Mouse (Mus musculus) kidney, postnatal 4 days (tissue): ENCODE results near the gene Mrm1.
A peak's percentile ranks its signal among the peaks of the same experiment; 100 is the strongest.
"Not testable (repeated sequence)": the region's sequence is repeated elsewhere in the genome, so short reads cannot be mapped to it uniquely, and the experiment has no call there.

Experiments used
- DNase-seq, 2 experiments: peaks; one replicate each; pipeline ENCODE4 v3.0.0; 2021; ENCODE audit warnings: mixed read lengths in 2 of 2

Mrm1 gene

DNA sequence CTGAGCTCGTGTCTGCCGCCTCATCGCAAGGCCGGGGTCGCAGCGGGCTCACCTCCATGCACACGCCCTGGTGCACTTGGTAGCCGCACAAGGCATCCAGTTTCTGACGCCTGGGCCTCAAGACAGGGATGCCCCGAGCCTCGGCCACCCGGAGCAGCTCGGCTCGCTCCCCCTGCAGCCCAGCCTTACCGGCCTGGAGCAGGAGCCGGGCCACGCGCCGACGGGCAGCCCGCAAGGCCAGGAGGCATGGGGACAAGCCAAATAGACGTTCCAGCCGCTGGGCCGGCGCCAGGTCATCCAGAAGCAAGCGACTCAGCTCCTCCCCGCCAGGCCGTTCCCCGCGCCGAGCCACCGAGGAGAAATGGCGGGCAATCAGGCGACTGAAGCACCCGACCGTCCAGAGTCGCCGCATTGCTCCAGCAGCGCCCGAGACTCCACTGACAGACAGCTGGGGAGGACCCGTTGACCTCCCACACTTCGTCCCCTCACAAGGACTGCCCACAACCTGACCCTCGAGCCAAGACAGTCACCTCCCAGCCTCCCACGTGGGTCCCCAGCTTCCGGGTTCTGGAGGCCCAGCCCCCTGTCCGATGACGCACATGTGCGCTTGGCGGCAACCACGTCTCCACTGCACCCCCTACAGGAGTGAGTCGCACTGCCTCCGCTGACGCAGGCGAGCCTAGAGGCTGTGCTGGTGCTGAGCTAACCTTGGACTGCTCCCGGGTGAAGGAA is at the start of gene Mrm1:
TSS of gene Mrm1 (minus strand) at position 555 of the 732 bp plus-strand sequence.
- DNase-seq, result peak; percentile 96 to 97

DNA sequence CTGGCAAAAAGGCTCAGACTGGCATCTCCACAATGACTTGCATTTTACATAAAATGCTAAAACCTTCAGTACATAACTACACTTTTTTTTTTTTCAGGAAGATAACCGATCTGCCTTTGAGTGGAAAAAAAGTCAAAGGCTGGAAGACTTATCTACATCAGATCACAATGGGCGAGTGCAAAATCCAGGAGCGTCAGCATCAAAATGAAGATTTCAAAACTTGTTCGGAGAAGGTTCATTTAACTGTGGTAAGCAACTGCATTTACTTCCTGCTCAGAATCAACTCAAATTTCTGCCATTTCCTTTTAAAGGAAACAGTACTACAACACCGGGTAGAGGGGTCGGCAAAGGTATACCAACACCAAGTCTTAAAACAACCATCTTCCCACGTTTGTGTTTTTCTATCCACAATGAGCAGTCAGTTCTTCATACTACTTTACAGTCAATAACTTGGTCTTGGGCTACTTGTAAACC is 49.5 kb upstream of the Mrm1 start:
- no peak for DNase-seq

DNA sequence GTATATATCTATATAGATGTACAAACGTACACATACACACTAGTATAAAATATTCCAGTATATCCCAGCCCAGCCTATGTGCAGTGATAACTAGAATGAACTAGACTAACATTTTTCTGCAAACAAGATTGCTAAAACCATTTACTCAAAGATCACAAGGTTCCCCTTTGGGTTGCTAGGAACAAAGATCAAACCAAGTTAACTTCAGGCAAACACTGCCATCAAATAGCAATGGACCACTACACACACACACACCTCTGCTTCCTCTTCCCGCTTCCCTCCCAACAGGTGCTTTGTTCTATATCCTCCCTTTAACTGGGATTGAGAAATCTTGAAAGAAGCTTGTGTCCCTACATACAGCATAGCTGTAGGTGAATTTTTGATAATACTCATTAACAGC is 48.3 kb upstream of the Mrm1 start:
- no peak for DNase-seq

DNA sequence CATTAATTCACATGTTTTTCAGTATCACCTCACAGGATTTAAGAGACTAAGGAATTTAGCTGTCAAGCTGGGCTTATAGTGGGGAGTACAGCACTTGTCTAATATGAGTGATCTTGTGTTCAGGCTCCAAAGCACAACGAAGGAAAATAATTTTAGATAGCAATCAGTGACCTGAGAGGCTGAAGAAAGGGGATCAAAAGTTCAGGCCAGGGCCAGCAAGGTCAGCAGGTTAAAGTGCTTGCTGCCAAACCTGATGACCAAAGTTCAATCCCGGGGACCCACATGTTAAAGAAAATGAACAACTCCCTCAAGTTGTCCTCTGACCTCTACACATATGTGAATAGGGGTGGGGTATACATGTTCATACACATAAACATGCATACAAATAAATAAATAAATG is 46.0 kb upstream of the Mrm1 start:
- no peak for DNase-seq

DNA sequence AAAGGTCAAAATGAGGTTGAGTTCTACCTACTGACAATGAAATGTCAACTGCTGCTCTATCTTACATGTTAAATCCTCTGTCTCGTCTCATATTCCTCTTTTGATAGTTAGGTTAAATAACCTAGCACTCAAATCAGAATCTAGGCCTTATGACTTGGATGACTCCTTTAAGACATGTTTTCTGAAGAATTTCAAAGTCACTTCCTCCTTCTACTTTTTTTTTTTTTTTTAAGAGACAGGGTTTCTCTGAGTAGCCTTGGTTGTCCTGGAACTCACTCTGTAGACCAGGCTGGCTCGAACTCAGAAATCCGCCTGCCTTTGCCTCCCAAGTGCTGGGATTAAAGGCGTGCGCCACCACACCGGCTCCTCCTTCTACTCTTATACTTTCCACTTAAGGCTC is 36.0 kb upstream of the Mrm1 start:
- DNase-seq, result no peak

DNA sequence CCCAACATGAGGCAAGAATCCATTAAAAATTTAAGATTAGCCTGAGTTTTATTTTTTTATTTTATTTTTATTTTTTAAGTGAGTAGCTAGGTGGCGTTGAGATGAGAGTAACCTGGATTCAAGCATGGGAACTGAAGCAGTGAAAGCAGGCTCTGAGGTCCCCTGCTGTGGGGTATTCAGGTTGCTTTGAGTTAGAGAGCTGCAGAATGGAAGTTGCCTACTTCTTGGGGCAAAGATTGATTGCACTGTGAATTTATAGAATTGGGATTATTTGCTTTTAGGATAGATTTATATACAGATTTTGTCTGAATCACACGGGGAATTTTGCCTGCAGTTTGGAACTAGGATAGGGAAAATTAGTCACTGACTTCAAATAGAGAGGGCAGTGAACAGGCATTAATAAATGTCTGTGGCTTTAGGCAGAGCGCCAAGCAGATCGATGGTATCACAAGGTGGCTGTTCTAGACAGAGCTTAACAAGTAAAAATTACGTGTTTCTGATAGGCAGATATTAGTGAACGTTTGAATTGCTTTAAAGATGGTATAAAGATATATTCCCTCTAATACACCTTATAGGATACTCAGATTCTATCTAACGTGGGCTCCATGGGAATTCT is 28.3 kb upstream of the Mrm1 start:
- no peak for DNase-seq

DNA sequence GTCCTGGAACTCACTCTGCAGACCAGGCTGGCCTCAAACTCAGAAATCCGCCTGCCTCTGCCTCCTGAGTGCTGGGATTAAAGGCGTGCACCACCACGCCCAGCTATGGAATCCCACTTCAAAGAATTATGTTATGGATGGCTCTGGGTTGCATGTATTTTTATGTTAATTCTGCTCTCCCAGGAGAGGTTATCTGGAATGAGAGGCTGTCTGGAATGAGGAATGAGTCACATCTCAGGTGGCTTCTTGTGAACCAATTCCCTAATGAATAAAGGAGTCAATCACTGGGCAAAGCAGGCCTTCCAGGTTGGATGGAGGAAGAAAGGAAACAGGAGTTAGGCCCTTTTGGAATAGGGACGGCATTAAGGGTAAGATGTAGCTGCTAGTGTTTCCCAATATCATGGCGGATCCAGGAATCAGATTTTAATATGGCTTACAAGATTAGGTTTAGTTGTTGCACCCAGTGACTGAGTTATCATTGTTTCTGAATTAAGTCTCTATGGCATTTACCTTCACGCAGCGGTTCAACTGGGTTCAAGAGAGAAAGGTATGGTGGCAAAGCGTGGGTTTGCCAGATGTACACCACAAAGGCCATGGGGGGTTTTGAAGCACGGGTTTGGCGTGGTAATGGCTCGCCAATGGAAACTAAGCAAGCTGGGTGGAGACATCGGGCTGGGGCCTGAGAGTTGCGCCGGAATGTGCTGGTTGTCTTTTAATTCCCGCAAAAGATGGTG is 27.6 kb upstream of the Mrm1 start:
- DNase-seq, result no peak

DNA sequence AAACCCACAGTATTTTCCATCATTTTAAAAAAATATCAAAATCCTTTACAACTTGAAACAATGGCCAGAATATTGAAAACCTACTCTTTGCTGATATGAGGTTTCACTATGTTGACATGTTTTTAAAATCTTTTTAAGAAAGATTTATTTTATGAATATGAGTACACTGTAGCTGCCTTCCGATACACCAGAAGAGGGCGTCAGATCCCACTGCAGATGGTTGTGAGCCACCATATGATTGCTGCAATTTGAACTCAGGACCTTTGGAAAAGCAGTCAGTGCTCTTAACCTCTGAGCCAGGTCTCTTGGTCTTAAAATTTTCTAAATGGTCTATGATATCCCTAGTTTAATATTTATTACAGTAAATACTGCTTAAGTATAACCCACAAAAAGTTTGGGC is 20.0 kb upstream of the Mrm1 start:
- DNase-seq, result no peak

DNA sequence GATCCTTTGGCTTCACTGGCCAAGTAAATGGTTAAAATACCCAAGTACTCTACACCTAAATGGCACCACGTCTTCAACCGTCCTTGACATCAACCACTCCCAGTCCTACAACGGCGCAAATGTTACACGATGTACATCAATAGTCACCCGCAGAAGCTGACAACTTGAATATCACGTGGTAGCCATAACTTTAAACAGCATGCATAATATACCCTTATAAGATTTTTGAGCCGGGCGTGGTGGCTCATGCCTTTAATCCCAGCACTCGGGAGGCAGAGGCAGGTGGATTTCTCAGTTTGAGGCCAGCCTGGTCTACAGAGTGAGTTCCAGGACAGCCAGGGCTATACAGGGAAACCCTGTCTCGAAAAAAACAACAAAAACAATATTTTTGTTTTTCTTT is 10.2 kb upstream of the Mrm1 start:
- DNase-seq, result not testable (repeated sequence)

DNA sequence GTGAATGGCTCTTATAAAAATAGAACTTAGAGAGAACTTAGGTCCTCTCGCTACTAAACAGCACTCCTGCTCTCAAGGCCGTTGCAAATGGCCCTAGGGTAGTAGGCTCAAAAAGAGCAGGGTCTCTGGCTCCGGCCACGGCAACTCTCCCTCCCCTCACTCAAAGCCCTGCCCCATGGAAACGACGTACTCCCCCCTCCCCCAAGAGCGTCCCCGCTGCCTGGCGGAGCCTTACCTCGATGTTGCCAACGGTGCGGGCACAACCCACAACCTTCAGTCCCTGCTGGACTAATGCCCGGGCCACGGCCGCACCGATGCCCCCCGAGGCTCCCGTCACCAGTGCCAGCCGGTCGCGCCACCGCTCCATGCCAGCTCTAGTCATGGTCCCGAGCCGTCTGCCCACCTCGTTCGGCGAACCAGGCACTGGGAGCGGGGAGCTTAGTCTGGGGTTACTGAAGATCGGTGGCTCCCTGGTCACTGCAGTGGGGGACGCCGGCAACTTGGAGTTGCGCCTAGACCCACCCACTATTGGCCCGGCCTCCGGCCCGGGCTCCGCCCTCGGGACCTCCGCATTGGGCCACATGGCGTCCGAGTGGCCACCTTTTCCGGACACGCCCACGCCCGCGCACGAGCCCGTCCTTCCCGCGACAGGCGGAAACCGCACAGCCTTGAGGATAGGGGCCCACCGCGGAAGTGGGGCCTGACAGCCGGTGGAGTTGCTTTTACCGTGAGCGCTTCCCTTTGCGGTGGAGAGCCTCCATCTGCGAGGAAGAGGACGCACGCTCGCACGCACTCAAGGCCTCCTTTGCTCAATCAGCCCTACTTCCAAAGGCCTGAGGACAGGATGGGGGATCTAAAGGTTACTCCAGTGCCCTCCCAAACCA is 9.4 kb upstream of the Mrm1 start, which contains the start of gene Dhrs11:
TSS of gene Dhrs11 (minus strand) at position 479 of the 884 bp plus-strand sequence.
- peak; percentile 96 to 97 for DNase-seq

DNA sequence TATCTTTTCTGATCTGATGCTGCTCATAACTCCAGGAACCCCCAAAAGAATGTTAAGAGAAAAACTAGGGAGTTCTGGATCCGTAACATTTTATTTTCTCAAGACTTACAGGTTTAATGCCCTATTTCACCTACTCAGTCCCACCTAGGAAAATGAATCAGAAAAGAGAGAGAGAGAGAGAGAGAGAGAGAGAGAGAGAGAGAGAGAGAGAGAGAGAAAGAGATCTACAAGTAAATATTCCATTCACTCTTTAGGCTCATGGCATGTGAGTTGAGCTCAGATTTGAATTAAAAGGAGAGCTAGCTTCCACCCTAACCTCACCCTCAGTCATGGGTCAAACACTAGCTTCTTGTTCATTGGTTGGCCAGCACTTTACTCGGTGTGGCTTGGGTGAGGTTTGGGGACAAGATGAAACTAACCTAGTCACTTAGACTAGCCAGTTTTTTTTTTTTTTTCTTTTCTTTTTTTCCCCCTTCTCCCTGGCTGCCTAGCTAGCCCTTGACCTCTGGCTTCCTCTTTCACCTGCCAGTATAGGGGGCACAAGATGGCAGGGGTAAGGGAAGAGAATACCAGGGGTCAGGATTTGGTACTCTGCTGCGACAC is 8.7 kb upstream of the Mrm1 start:
- DNase-seq, result no peak

DNA sequence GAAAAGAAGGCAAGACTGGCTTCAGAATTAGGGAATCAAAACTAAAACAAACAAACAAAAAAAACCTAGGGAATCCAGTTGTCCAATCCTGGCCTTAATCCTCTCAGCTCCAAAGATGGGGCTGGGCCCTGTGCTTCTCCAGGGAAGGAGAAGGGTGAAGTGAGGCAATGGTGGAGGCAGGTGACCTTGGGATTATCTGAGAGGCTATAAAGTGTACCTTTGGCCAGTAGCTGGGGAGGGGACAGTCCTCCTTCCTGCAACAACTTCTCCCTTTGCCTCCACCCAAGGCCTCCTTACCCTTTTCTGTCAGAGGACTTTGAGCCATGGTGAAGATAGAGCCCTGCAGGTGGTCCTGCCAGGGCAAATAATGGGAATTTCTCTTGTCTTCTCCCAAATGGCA is 8.2 kb upstream of the Mrm1 start:
- DNase-seq, result no peak

DNA sequence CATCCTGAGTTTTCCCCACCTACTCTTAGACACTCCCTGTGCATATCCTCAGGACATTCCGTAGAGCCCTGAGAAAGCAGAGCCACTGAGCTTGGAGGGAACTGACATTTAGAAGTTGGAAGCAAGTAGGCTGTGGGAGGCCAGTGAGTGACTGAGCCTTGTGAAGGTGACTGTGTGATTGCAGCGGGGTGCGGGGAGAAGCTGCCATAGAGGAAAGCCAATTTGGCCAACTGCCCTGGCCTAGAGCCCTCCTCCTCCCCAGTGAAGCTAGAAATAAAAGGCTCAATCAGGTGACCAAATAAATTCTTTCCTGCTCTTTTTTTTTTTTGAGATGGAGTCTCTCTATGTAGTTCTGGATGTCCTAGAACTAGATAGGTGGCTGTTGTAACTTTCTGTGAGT is 6.9 kb upstream of the Mrm1 start:
- peak in 1 of 2 experiments; percentile 55 for DNase-seq

DNA sequence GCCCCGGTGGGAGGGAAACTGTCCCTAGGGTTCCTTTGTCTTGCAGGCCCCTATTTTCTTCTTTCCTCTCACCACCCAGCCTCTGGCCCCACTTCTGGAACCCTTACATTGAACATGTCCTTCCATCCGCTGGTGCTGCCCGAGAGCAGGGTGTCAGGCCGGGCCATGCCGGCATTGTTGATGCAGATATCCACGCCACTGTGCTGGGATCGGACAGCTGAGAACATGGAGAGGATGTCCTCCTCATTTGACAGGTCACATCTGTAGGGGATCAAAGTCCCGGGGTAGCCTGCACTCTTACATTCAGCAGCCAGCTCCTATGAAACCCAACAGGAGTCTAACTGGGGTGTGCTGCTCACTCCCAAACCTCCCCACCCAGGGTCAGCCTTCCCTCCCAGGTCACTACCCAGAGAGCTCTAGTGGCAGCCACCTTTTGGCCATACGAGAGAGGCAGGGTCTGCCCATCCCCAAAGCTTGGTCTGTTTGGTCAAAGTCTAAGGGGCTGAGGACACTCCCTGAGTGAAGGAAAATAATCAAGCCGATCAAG is 6.0 kb upstream of the Mrm1 start:
- DNase-seq, result no peak

DNA sequence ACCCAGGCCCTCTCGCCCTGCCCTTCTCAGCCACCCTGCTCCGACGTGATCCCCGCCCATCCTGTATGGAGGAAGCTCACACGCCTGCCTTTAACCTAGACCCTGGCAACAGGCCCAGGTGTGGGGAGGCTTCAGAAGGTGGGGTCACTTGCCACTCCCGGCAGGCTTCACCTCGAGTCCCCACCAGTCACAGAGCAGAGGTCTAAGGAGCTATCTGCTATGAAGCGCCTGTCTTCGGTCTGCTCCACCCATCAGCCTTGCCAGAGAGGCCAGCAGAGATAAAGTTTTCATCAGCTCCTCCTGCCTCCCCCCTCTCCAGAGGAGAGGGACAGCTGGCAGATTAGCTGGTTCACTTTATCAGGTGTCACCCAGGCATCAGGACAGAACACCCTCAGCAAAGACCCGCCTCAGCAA is 4.2 kb upstream of the Mrm1 start:
- DNase-seq, result no peak

DNA sequence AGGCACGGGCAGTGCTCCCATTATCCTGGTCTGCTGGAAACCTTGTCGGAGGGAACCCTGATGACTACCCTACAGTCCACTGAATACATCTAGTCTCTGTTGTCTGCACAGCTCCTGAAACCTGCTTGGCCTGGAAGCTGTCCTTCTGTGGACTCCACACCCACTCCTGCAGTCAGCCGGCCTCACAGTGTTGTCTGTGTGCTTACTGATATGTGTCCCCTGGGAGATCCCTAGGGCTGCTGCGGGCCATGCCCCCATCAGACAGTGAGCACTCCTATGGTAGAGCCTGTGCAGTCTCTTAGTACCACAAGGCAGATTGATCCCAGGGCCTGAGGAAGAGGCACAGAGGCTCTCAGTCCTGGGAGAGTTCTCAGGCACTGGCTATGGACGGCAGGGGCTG is 3.2 kb upstream of the Mrm1 start:
- no peak for DNase-seq

DNA sequence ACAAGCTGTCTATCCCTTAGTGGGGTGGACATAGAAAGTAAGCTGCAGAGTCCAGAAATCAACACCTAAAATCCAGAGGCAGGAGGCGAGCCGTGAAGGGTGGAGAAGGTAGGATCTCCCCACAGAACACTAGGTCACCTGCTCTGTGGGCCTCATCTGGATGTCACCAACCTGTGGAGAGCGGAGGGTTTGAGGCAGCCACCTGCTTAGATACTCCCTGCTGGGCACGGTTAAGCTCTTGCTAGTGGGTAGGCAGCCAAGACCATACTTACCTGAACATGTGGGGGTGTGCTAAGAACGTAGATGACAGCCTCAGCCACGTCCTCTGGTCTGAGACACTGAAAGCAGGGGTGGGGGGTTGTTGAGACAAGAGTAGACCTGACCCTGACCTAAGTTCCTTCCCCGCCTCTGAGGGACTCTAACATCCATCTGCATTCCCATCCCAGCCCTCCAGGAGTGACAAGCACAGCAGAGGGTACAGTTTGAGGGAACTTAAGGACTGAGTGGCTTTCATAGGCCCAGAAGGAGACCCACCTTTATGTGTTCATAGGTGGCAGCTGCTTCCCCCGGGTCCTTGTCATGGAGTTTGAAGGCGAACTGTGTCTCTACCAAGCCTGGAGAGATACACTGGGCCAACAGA is 1.9 kb upstream of the Mrm1 start:
- DNase-seq, result no peak

DNA sequence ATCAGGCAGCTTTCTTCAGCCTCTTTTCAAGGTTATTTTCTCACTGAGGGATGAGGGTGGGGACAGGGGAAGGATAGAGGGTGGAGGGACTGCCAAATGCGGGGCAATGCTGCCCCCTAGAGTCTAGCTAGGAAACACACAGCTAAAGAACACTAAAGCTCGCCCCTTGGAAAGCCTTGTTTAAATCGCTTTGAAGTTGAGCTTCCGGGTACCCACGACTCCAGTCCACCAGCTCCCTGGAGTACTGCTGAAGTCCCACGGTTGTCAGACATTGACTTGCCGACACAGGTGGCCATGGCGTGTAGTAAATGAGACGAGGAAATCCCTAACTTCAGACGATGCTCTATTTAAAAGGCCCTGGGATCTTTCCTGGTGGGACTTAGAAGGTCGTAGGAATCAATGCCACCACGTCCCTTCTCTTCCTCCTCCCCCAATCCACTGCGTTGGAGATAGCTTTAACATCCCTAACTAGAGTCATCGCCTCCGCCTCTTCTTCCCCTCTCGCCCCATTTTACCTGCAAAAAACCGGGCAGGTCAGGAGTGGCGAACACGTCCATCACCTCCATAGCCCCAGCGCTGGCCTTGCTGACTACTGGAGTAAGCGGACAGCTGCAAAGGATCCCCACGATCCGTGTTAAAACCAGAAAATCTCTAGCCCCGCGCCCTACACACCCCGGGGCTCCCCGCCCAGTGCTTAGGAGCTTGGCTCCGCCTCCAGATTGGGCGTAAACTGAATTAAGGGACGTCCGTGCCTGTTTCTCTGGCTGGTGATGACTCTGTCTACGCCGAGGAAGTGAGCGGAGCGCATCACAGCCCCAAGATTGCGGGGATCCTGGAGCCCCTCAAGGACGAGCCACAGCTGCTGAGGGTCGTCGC is 992 bp downstream of the Mrm1 start:
- DNase-seq, result peak; percentile 77 to 85

DNA sequence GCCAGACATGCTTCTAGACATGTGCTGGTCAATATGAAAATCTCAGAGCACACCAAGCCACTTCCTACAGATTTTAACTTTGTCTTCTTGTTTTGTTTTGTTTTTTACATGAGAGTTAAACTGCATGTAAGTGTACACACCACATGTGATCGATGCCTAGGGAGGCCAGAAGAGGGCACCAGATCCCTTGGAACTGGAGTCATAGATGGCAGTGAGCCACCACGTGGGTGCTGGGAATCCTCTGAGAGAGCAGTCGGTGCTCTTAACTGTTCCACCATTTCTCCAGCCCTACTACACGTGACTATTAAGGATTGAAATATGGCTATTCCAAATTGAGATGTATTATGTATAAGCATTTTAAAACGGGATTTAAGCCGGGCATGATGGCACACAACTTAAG is 2.0 kb downstream of the Mrm1 start:
- DNase-seq, result peak in 1 of 2 experiments; percentile 41

DNA sequence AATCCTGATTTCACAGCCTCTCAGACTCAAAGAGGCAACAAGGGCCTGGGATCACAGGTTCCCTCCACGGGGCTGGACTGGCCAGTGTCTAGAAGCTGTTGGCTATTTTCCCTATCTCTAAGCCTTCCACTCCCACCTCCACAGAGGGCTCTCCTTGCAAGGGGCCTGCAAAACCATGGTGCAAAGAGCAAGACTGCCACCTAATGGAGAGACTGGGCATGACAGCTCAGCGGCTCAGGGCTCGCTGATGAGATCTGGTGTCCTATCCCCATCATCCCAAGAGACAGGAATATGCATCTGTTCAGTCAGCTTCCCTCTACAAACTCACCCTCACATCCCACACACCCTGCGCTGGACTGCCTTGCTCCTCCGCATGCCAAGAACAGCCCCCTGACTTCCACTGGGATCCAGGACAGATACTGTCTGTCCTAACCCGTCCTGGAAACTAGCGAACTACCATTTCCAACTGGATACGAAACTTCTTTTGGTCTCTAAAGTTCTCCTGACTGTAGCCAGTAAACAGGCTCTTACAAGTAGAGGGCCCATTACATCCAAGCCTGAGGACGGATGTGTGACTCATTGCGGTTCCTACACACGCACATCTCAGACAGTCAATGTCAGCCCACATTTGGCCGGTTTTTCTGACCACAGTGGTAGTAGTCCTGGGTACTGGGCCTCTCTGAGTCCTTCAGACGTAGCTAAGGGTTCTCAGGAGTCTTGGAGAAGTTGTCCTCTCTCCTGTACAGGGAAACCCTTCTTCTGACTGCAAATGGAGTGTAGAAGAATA is 5.4 kb downstream of the Mrm1 start:
- DNase-seq, result peak; percentile 86 to 87
